Mouse (Mus musculus): Measurements from ENCODE around the gene Col7a1.

DNA sequence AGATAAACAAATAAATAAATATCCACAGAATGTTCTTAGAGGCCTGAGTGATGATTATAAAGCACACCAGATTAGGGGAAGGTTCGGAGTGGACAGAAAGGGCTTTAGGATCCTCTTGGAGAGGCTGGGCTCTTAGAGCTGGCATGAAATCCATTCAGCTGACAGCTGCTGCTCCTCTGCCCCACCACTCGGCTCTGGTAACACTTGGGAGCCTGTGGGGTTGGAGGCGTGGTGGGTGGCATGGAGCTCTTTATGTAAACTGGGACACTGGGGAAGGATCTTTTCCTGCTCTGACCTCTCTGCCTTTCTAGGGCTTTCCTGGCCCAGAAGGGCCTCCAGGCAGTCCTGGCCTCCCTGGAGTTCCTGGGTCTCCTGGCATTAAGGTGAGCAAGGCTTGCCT is 10.2 kb downstream of the Col7a1 start:
- no peak for TF ChIP-seq CTCF (IDR thresholded peaks at IDR 0.05; ENCODE audit: control insufficient read depth, insufficient read depth, insufficient read length)
- no peak for TF ChIP-seq MAX (IDR thresholded peaks at IDR 0.05)
- no peak for TF ChIP-seq USF1 (IDR thresholded peaks at IDR 0.05; ENCODE audit: low read depth)
- TF ChIP-seq MYOG (IDR thresholded peaks at IDR 0.05; ENCODE audit: control insufficient read depth, extremely low read depth, insufficient read length): no peak
- TF ChIP-seq MYOD1 (IDR thresholded peaks at IDR 0.05; ENCODE audit: control insufficient read depth, insufficient read length, low read depth): no peak
- TF ChIP-seq FOSL1 (IDR thresholded peaks at IDR 0.05; ENCODE audit: insufficient read depth, low read length, poor library complexity, severe bottlenecking): no peak

All from C2C12 (cell line).